Mouse (Mus musculus) A20 (cell line): ENCODE data around the gene Sike1.

ENCODE experiments used
- DNase-seq: peaks from one replicate; pipeline ENCODE4 v3.0.0-alpha.2; 2011; ENCODE audit warnings: low read depth, low spot score

Gene Sike1

DNA sequence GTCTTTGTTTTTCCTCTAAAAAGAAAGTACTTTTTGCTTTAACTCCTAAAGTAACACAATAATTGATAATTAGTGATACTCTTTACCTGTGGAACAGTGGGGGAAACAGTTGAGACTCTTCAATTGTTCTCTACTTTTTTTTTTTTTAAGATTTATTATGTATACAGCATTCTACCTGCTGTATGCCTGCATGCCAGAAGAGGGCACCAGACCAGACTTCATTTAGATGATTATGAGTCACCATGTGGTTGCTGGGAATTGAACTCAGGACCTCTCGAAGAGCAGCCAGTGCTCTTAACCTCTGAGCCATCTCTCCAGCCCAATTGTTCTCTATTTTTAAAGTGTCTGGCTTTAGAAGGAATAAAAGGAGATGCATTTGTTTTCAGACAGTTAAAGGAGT lies 30.7 kb downstream of the Sike1 start:
- DNase-seq: peak; percentile 51

DNA sequence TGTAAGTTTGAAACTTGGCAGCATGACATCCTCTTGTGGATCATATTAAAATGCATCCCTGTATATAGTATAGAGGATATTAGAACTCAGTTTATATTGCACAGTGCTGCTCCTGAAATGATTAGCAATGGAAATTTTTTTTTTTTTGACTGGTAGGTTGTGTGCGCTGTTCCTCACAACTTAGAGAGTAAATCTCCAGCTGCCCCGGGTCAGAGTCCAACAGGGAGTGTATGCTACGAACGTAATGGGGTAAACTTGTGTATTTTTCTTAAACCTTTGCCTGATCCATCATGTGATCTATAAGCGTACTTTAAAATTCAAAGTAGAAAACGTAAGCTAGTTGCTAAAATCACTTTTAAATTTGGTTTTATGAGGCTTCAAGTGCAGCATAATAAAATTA lies 44.8 kb downstream of the Sike1 start:
- no peak for DNase-seq

GRCm38 (mm10) chr3:103040861-103041379 lies 45.4 kb downstream of the Sike1 start:
- no peak for DNase-seq

DNA sequence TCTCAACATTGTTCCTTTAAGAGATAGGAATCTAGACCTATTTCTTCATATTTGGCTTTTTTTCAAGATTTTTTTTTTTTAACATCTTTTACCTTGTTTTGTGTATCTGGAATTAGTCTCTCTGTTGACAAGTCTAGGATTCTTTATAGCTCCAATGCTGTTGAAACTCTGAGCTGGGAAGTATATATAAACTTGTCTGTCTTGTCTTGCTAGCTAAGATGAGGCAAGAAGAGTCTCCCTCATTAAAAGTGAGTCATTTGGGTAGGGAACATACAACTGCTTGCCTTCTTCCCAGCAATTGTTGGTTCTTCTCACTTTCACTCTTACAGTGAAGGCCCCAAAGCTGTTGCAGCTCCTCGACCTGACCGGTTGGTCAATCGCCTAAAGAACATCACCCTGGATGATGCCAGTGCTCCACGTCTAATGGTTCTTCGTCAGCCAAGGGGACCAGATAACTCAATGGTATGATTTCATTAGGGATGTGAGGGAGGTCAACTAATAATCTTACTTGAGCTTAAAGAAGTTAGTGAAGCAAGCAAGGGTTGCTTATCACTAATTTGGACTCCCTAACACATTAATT lies 60.6 kb downstream of the Sike1 start:
- DNase-seq: no peak

GRCm38 (mm10) chr3:103057752-103058151 lies 62.2 kb downstream of the Sike1 start:
- no peak for DNase-seq
